Mouse (Mus musculus) spleen, postnatal 10 days (tissue): Measurements from ENCODE around the gene Tagln.
A peak's percentile ranks its signal among the peaks of the same experiment; 100 is the strongest.

Experiments
- DNase-seq, 2 experiments: peaks; one replicate each; pipeline ENCODE4 v3.0.0; 2021 to 2022; ENCODE audit warnings: low spot score in 2 of 2

The Tagln gene

DNA sequence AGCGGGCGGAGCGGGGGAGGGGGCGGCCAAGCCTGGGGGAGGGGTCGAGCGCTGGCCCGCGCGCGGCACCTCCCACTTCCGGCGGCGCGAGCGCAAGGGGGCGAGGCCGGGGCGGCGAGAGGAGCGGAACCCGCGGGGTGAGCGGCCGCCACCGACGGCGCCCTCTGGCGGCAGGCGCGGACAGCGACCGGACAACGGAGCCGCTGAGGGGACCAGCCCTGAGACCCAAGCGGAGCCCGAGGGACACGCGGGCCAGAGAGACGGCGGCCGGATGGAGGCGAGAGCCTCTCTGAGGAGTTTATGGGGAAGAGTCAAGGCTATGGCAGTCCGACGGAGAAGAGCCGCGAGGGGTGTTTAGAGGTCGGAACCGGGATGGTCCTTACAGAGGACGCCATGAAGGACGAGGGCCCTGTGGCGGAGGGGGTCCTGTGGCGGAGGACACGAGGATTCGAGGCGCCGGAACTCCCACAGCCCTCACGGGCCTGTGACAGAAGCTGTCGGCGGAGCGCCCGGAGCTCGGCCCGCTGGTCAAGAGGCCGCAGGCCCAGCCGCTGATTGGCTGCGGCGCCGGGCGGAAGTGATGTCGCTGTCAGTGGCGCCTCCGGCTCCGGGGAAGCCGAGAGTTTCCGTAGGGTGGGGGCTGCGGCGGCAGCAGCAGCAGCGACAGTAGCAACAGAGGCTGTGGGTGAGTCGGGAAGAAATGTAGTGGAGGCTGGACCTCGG lies 29.3 kb downstream of the Tagln start, which contains the start of the genes Pcsk7 and Rnf214:
Pcsk7 (plus strand) TSS at position 143 of the 723 bp plus-strand sequence.
Rnf214 (minus strand) TSS at position 557 of the 723 bp plus-strand sequence.
- DNase-seq, result peak; percentile 85 to 92

DNA sequence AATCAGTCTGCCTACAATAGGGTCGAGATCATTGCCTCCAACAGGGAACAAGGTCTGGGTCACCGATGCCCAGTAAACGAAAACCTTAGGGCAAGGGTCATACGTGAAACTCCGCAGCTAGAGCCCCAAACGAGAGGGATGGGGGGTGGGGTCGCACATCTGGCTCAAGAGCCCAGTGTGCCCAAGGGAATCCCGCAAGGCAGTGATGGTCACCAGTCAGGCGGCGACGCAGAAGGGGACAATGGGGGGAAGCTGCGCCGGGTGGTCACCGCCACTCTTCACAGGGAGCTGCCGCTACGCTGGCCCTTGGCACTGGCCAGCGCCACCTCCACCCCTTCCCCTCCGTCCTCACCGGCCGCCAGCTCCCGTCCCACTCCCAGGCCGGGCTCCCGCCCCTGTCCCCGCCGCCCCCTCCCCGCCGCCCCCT lies 30.0 kb downstream of the Tagln start:
- peak; percentile 41 to 42 for DNase-seq

DNA sequence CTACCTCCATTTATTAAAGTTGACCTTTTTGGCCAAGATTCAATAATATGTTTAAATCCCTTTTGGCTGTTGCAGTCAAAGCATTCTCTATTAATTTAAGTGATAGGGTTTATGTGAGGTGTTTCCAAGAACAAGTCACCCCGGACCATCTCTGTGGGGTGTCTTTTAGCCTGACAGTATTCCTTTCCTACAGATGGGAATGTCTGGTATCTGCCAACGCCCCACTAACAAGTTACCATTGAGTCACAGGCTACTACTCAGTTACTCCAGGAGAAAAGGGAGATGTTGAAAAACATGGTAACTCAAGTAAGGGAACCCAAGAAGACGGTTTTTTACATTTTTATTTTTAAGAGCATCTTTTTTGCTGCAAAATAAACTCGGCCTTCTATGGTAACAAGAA lies 30.7 kb downstream of the Tagln start:
- DNase-seq, result no peak

DNA sequence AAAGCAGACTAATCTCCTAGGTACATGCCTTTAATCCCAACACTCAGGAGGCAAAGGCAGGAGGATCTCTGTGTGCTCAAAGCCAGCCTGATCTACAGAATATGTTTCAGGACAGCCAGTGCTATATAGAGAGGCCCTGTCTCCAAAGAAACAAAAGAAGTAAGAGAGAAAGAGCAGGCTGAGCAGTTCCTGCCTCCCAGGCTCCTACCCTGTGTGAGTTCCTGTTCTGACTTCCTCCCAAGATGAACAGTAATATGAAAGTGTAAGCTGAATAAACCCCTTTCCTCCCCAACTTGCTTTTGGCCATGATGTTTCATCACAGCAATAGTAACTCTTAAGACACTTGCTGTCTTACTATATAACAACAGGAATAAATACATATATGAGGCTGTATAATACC lies 42.2 kb downstream of the Tagln start:
- DNase-seq, result no peak
